Mouse (Mus musculus) midbrain, postnatal 0 days (tissue): Measurements from ENCODE around the gene Nr6a1. TPM values are rescaled to one million over a fixed set of nuclear protein-coding genes. Genes with fewer than 3 reads are reported as not detected.

Source experiments
- ATAC-seq: fragments of 200-750 bp; cut with Nextera tagmentation; 2 replicates; pipeline ENCODE4 v1.8.0; 2017; ENCODE audit warnings: moderate number of reproducible peaks, mild to moderate bottlenecking, moderate TSS enrichment, moderate library complexity; ENCODE audit not compliant: low FRiP score
- DNase-seq: peaks from one replicate; pipeline ENCODE4 v3.0.0-alpha.2; 2015; ENCODE audit warnings: low spot score
- H3K27ac ChIP-seq: fragments of 300-500 bp; sonication (generic); 2 replicates; pipeline ENCODE4 v1.5.1; 2014; ENCODE audit warnings: low read depth, mild to moderate bottlenecking, low read length, mixed read lengths
- H3K27me3 ChIP-seq: fragments of 300-500 bp; sonication (generic); 2 replicates; pipeline ENCODE4 v1.6.1; 2014; ENCODE audit warnings: low read length, control low read depth, mixed read lengths; ENCODE audit not compliant: insufficient read depth
- H3K36me3 ChIP-seq: fragments of 300-500 bp; sonication (generic); 2 replicates; pipeline ENCODE4 v1.6.1; 2014; ENCODE audit warnings: low read length, control low read depth, mixed read lengths; ENCODE audit not compliant: insufficient read depth
- H3K4me1 ChIP-seq: fragments of 300-500 bp; sonication (generic); 2 replicates; pipeline ENCODE4 v1.6.1; 2014; ENCODE audit warnings: mild to moderate bottlenecking, control low read depth, antibody characterized with exemption, low read length, mixed read lengths; ENCODE audit not compliant: insufficient read depth
- H3K4me2 ChIP-seq: fragments of 300-500 bp; sonication (generic); 2 replicates; pipeline ENCODE4 v1.6.1; 2014; ENCODE audit warnings: low read depth, mild to moderate bottlenecking, low read length, mixed read lengths; ENCODE audit not compliant: poor library complexity, severe bottlenecking
- H3K4me3 ChIP-seq: fragments of 300-500 bp; sonication (generic); 2 replicates; pipeline ENCODE4 v1.5.1; 2014; ENCODE audit warnings: low read depth, mild to moderate bottlenecking, low read length, moderate library complexity
- H3K9ac ChIP-seq: fragments of 300-500 bp; sonication (generic); replicated peaks from 2 replicates; pipeline ENCODE4 v1.6.1; 2014; ENCODE audit warnings: mild to moderate bottlenecking, low read length, moderate library complexity, mixed read lengths; ENCODE audit not compliant: poor library complexity, severe bottlenecking
- H3K9me3 ChIP-seq: fragments of 300-500 bp; sonication (generic); 2 replicates; pipeline ENCODE4 v1.6.1; 2016; ENCODE audit warnings: low read length, control low read depth
- CTCF ChIP-seq: IDR thresholded peaks from 2 replicates; pipeline ENCODE4 v1.5.1; 2016; ENCODE audit warnings: antibody characterized with exemption, mild to moderate bottlenecking
- WGBS: fragments of 180-500 bp; shearing (Covaris S2); extraction: QIAGEN DNeasy Blood & Tissue Kit; methylation state at CpG from one replicate; pipeline ENCODE4 v1.1.7; 2014; 5-methylcytosine and 5-hydroxymethylcytosine counted together
- polyA plus RNA-seq: library from polyadenylated mRNA; unstranded; fragments of >200 nt; fragmentation: Nextera tagmentation; extraction: Ambion mirVana; gene quantifications from 2 replicates; pipeline ENCODE4 v1.2.1, GENCODE M21; 2015
- total RNA-seq: library from RNA; depleted of rRNA; stranded (reverse); fragments of >200 nt; gene quantifications from 2 replicates; pipeline ENCODE4 v1.2.3, GENCODE M21; 2014

Nr6a1 gene
- total and polyA plus RNA-seq, 2 experiments from 2014 or later, result 0.93 to 4.9 TPM

GRCm38 (mm10) chr2:38712769-38713125, 214.7 kb downstream of the Nr6a1 start:
- TF ChIP-seq CTCF, result no peak
- peaks cover 40% of the 10 kb centered on the region for H3K27me3 ChIP-seq
- H3K9me3 ChIP-seq, result no peaks in the 10 kb centered on the region
- H3K36me3 ChIP-seq, result no peaks in the 10 kb centered on the region
- H3K27ac ChIP-seq, result no peak overlapping the region
- H3K9ac ChIP-seq, result no peak overlapping the region
- ATAC-seq (peak; percentile 42; the same call in 1 of the 2 replicates), DNase-seq (no peak)
- H3K4me3 ChIP-seq, result no peak overlapping the region
- peaks cover 4% of the 10 kb centered on the region; the same call in 1 of the 2 replicates for H3K4me1 ChIP-seq
- 43% methylated on average over 7 of the region's 11 CpGs for WGBS
- H3K4me2 ChIP-seq, result no peak overlapping the region

- Histone ChIP-seq H3K4me1 (peaks cover 4% of the 10 kb centered on the region; the same call in 1 of the 2 replicates), H3K9ac (no peak overlapping the region), H3K4me2 (peak overlapping the region; percentile 42), H3K27ac (no peak overlapping the region), H3K27me3 (peaks cover 45% of the 10 kb centered on the region), H3K36me3 (no peaks in the 10 kb centered on the region), H3K4me3 (peak overlapping the region; percentile 21), H3K9me3 (no peaks in the 10 kb centered on the region)
- ATAC-seq, result no peak
- no peak for TF ChIP-seq CTCF
- WGBS, result 9% methylated on average over 33 of the region's 58 CpGs
- no peak for DNase-seq
Measured at GRCm38 (mm10) chr2:38712076-38712768, 215.3 kb downstream of the Nr6a1 start.

DNA sequence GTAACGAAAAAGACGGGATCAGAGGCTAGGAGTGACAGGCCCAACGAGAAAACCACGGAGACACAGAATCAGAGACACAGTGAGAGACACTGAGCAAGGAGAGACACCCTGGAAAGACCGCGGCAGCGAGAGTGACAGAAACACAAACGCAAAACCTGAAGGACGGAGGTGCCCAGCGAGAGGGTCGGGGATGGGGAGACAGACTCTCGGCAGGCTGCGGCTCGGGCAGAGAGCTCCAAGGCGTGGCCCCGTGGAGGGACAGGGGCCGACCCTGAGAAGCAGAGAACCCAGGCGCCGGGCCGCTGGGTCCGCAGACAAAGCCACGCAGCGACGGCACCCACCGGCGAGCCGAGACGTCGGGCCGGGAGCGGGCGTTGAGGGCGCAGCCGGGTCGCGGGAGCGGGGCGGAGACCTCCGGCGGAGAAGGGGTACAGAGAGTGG, 216.0 kb downstream of the Nr6a1 start:
- H3K36me3 ChIP-seq, result no peaks in the 10 kb centered on the region
- no peak for TF ChIP-seq CTCF
- no peak overlapping the region for H3K27ac ChIP-seq
- peaks cover 53% of the 10 kb centered on the region for H3K27me3 ChIP-seq
- WGBS, result 3% methylated on average over 40 of the region's 40 CpGs
- no peak for DNase-seq
- no peak overlapping the region for H3K9ac ChIP-seq
- peaks cover 4% of the 10 kb centered on the region; the same call in 1 of the 2 replicates for H3K4me1 ChIP-seq
- H3K4me2 ChIP-seq, result peak overlapping the region; percentile 42
- peak overlapping the region; percentile 21 for H3K4me3 ChIP-seq
- no peaks in the 10 kb centered on the region for H3K9me3 ChIP-seq
- ATAC-seq, result no peak

- H3K36me3 ChIP-seq, result no peaks in the 10 kb centered on the region
- TF ChIP-seq CTCF, result no peak
- ATAC-seq (peak; percentile 14; the same call in 1 of the 2 replicates), DNase-seq (peak; percentile 21)
- peak overlapping the region; percentile 20; the same call in 1 of the 2 replicates for H3K4me3 ChIP-seq
- H3K27ac ChIP-seq, result no peak overlapping the region
- H3K27me3 ChIP-seq, result peaks cover 59% of the 10 kb centered on the region
- peak overlapping the region; percentile 30 for H3K4me2 ChIP-seq
- WGBS, result under 1% methylated on average over 73 of the region's 75 CpGs
- H3K9me3 ChIP-seq, result no peaks in the 10 kb centered on the region
- no peak overlapping the region for H3K9ac ChIP-seq
- H3K4me1 ChIP-seq, result peaks cover 4% of the 10 kb centered on the region; the same call in 1 of the 2 replicates
Measured at GRCm38 (mm10) chr2:38710304-38711241, 216.9 kb downstream of the Nr6a1 start.

GRCm38 (mm10) chr2:38708907-38709688, 218.4 kb downstream of the Nr6a1 start:
- DNase-seq (no peak), ATAC-seq (no peak)
- H3K9ac ChIP-seq, result no peak overlapping the region
- H3K4me2 ChIP-seq, result no peak overlapping the region
- H3K9me3 ChIP-seq, result no peaks in the 10 kb centered on the region
- peaks cover 4% of the 10 kb centered on the region; the same call in 1 of the 2 replicates for H3K4me1 ChIP-seq
- TF ChIP-seq CTCF, result no peak
- peaks cover 62% of the 10 kb centered on the region for H3K27me3 ChIP-seq
- 34% methylated on average over 12 of the region's 12 CpGs for WGBS
- no peak overlapping the region for H3K27ac ChIP-seq
- no peaks in the 10 kb centered on the region for H3K36me3 ChIP-seq
- H3K4me3 ChIP-seq, result no peak overlapping the region
